Mouse (Mus musculus): ENCODE data around the gene Dok1.
A peak's percentile ranks its signal among the peaks of the same experiment; 100 is the strongest.

The Dok1 gene

GRCm38 (mm10) chr6:83033249-83034185, at the start of gene Dok1, which contains the start of gene Loxl3:
Gene Dok1, minus strand, starts transcription at chr6:83033471.
Gene Loxl3, plus strand, starts transcription at chr6:83034173.
- DNase-seq, result peak; percentile 78 to 79

- DNase-seq, result no peak
Observed at GRCm38 (mm10) chr6:83080210-83080609, 46.9 kb upstream of the Dok1 start.

- peak; percentile 99 for DNase-seq
Observed at GRCm38 (mm10) chr6:83078324-83078858, 45.1 kb upstream of the Dok1 start.

GRCm38 (mm10) chr6:83077630-83078323, 44.5 kb upstream of the Dok1 start, which contains the start of gene Pcgf1:
Gene Pcgf1, plus strand, starts transcription at chr6:83077869.
- DNase-seq, result peak in 1 of 2 experiments; percentile 39

- no peak for DNase-seq
Observed at GRCm38 (mm10) chr6:83074979-83075378, 41.7 kb upstream of the Dok1 start.

- DNase-seq, result no peak
Observed at GRCm38 (mm10) chr6:83071220-83071619, 37.9 kb upstream of the Dok1 start.

GRCm38 (mm10) chr6:83070311-83071219, 37.3 kb upstream of the Dok1 start:
- no peak for DNase-seq

GRCm38 (mm10) chr6:83070247-83070310, 36.8 kb upstream of the Dok1 start, which contains the start of gene Tlx2:
Gene Tlx2, minus strand, starts transcription at chr6:83070293.
- DNase-seq, result no peak

- no peak for DNase-seq
Observed at GRCm38 (mm10) chr6:83069488-83070246, 36.4 kb upstream of the Dok1 start.

- DNase-seq, result no peak
Observed at GRCm38 (mm10) chr6:83068706-83069487, 35.6 kb upstream of the Dok1 start.

- DNase-seq, result no peak
Observed at GRCm38 (mm10) chr6:83068221-83068620, 35.0 kb upstream of the Dok1 start.

- DNase-seq, result no peak
Observed at GRCm38 (mm10) chr6:83066441-83066840, 33.2 kb upstream of the Dok1 start.

GRCm38 (mm10) chr6:83065995-83066394, 32.7 kb upstream of the Dok1 start:
- no peak for DNase-seq

GRCm38 (mm10) chr6:83058725-83059124, 25.5 kb upstream of the Dok1 start:
- DNase-seq, result no peak

GRCm38 (mm10) chr6:83057790-83058189, 24.5 kb upstream of the Dok1 start, which contains the start of gene Dqx1:
Gene Dqx1, plus strand, starts transcription at chr6:83057844.
- DNase-seq, result peak; percentile 26 to 59

GRCm38 (mm10) chr6:83054871-83055431, 21.7 kb upstream of the Dok1 start, which contains the start of gene Htra2:
Gene Htra2, minus strand, starts transcription at chr6:83055273.
- peak; percentile 38 to 42 for DNase-seq

- DNase-seq, result peak; percentile 98
Observed at GRCm38 (mm10) chr6:83054074-83054851, 21.0 kb upstream of the Dok1 start, which contains the start of gene Aup1. Gene Aup1, plus strand, starts transcription at chr6:83054521.

GRCm38 (mm10) chr6:83053136-83053960, 20.1 kb upstream of the Dok1 start:
- DNase-seq, result peak in 1 of 2 experiments; percentile 37

- DNase-seq, result peak in 1 of 2 experiments; percentile 2
Observed at GRCm38 (mm10) chr6:83049367-83049766, 16.1 kb upstream of the Dok1 start.

Data from lung, adult 18-20 months (tissue).